Mouse (Mus musculus): ENCODE data around the gene Foxn3. TPM values are rescaled to one million over a fixed set of nuclear protein-coding genes. Genes with fewer than 3 reads are reported as not detected.
A peak's percentile ranks its signal among the peaks of the same experiment; 100 is the strongest.

Foxn3 gene
- polyA plus RNA-seq, 1 experiment from 2014 or later, result 111 TPM

GRCm38 (mm10) chr12:99561333-99561766, 2.0 kb downstream of the Foxn3 start:
- Histone ChIP-seq H3K27ac (peak overlapping the region; percentile 88; the same call in 1 of the 2 replicates), H3K4me1 (peaks cover 45% of the 10 kb centered on the region), H3K27me3 (peaks cover 8% of the 10 kb centered on the region; the same call in 1 of the 2 replicates), H3K4me2 (peak overlapping the region; percentile 83), H3K9me3 (no peaks in the 10 kb centered on the region), H3K9ac (no peak overlapping the region), H3K4me3 (peak overlapping the region; percentile 85), H3K36me3 (no peaks in the 10 kb centered on the region)
- no peak for ATAC-seq (ENCODE audit: insufficient number of reproducible peaks, insufficient read depth, low FRiP score, low TSS enrichment, low read depth)
- 17% methylated on average over 3 of the region's 3 CpGs for WGBS

GRCm38 (mm10) chr12:99560701-99561332, 2.6 kb downstream of the Foxn3 start:
- no peaks in the 10 kb centered on the region for H3K36me3 ChIP-seq
- no peak overlapping the region for H3K9ac ChIP-seq

GRCm38 (mm10) chr12:99559483-99559882, 3.9 kb downstream of the Foxn3 start:
- no peak overlapping the region for H3K9ac ChIP-seq
- no peaks in the 10 kb centered on the region for H3K9me3 ChIP-seq
- no peaks in the 10 kb centered on the region for H3K36me3 ChIP-seq
- H3K27ac ChIP-seq, result no peak overlapping the region
- 73% methylated on average over 11 of the region's 11 CpGs for WGBS
- peaks cover 47% of the 10 kb centered on the region for H3K4me1 ChIP-seq
- H3K4me3 ChIP-seq, result no peak overlapping the region
- no peak for ATAC-seq (ENCODE audit: insufficient number of reproducible peaks, insufficient read depth, low FRiP score, low TSS enrichment, low read depth)
- no peak overlapping the region for H3K4me2 ChIP-seq
- no peaks in the 10 kb centered on the region for H3K27me3 ChIP-seq

More at GRCm38 (mm10) chr12:99560701-99561332, 2.6 kb downstream of the Foxn3 start:
- Histone ChIP-seq H3K27me3 (peaks cover 5% of the 10 kb centered on the region; the same call in 1 of the 2 replicates), H3K27ac (peak overlapping the region; percentile 45), H3K4me1 (peaks cover 45% of the 10 kb centered on the region), H3K4me3 (peak overlapping the region; percentile 85), H3K9me3 (no peaks in the 10 kb centered on the region), H3K4me2 (peak overlapping the region; percentile 83)
- ATAC-seq (ENCODE audit: insufficient number of reproducible peaks, insufficient read depth, low FRiP score, low TSS enrichment, low read depth), result no peak
- WGBS, result 26% methylated on average over 11 of the region's 11 CpGs

GRCm38 (mm10) chr12:99558476-99558875, 4.9 kb downstream of the Foxn3 start:
- Histone ChIP-seq H3K27ac (no peak overlapping the region), H3K9ac (no peak overlapping the region), H3K27me3 (no peaks in the 10 kb centered on the region), H3K4me1 (peaks cover 51% of the 10 kb centered on the region), H3K4me3 (no peak overlapping the region), H3K9me3 (no peaks in the 10 kb centered on the region), H3K4me2 (no peak overlapping the region), H3K36me3 (no peaks in the 10 kb centered on the region)
- no peak for ATAC-seq (ENCODE audit: insufficient number of reproducible peaks, insufficient read depth, low FRiP score, low TSS enrichment, low read depth)
- 72% methylated on average over 4 of the region's 4 CpGs for WGBS

GRCm38 (mm10) chr12:99557498-99557897, 5.9 kb downstream of the Foxn3 start:
- no peak overlapping the region for H3K4me2 ChIP-seq
- WGBS, result 68% methylated on average over 8 of the region's 8 CpGs
- ATAC-seq (ENCODE audit: insufficient number of reproducible peaks, insufficient read depth, low FRiP score, low TSS enrichment, low read depth), result no peak
- 0 out of 2 replicates have a peak overlapping the region, but pooled peaks have one; percentile 9 for H3K27ac ChIP-seq
- peaks cover 51% of the 10 kb centered on the region for H3K4me1 ChIP-seq
- no peak overlapping the region for H3K9ac ChIP-seq
- no peaks in the 10 kb centered on the region for H3K36me3 ChIP-seq
- H3K27me3 ChIP-seq, result no peaks in the 10 kb centered on the region
- H3K9me3 ChIP-seq, result no peaks in the 10 kb centered on the region
- H3K4me3 ChIP-seq, result no peak overlapping the region

- Histone ChIP-seq H3K27me3 (no peaks in the 10 kb centered on the region), H3K4me2 (no peak overlapping the region), H3K9ac (no peak overlapping the region), H3K36me3 (no peaks in the 10 kb centered on the region), H3K4me3 (no peak overlapping the region), H3K4me1 (peaks cover 12% of the 10 kb centered on the region; the same call in 1 of the 2 replicates), H3K9me3 (no peaks in the 10 kb centered on the region), H3K27ac (no peak overlapping the region)
- no peak for ATAC-seq (ENCODE audit: insufficient number of reproducible peaks, insufficient read depth, low FRiP score, low TSS enrichment, low read depth)
- WGBS, result 64% methylated on average over 8 of the region's 8 CpGs
These were observed 12.8 kb downstream of the Foxn3 start for GRCm38 (mm10) chr12:99550629-99551028.

DNA sequence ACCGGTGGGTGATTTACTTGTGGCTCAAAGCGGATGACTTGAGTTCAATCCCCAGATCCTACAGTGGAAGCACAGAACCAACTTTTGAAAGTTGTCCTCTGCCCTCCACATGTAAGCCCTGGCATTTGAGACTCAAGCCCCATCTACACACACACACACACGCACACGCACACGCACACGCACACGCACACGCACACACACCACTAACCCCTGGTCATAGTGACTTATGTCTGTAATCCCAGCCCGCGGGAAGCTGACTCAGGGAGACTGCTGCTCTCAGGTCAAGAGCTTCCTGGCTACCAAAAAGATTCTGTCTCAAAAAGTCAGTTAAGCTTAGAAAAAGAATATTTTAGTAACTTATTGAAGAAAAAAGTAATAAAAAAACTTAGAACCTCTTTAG, 13.6 kb downstream of the Foxn3 start:
- Histone ChIP-seq H3K4me3 (no peak overlapping the region), H3K9ac (no peak overlapping the region), H3K27ac (no peak overlapping the region), H3K27me3 (no peaks in the 10 kb centered on the region), H3K36me3 (no peaks in the 10 kb centered on the region), H3K4me2 (no peak overlapping the region), H3K9me3 (no peaks in the 10 kb centered on the region), H3K4me1 (peaks cover 10% of the 10 kb centered on the region; the same call in 1 of the 2 replicates)
- WGBS, result 97% methylated on average over 10 of the region's 10 CpGs
- no peak for ATAC-seq (ENCODE audit: insufficient number of reproducible peaks, insufficient read depth, low FRiP score, low TSS enrichment, low read depth)

DNA sequence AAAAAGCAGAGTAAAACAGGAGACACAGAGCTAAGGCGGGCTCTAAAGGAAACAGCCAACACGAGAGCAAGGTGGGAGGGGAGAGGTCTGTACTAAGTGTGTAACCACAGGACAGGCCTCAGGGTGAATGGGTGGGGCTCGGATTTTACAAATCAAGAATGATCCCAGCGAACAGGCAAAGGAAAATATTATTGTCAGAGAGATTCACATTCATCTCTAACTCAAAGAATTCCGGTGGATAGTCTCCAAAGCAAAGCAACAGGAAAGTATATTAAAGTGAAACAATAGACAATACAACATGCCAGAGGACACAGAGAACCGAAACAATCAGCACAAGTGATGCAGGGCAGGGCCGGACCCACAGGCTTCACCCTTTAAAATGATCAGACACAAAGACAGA, 15.0 kb downstream of the Foxn3 start:
- WGBS, result 75% methylated on average over 7 of the region's 7 CpGs
- no peak for ATAC-seq (ENCODE audit: insufficient number of reproducible peaks, insufficient read depth, low FRiP score, low TSS enrichment, low read depth)
- H3K9me3 ChIP-seq, result no peaks in the 10 kb centered on the region

GRCm38 (mm10) chr12:99547295-99547694, 16.1 kb downstream of the Foxn3 start:
- H3K27me3 ChIP-seq, result no peaks in the 10 kb centered on the region

More for the DNA sequence above, 15.0 kb downstream of the Foxn3 start:
- H3K27me3 ChIP-seq, result no peaks in the 10 kb centered on the region
- H3K4me2 ChIP-seq, result no peak overlapping the region
- 0 out of 2 replicates have a peak, but pooled peaks cover 6% of the 10 kb centered on the region for H3K36me3 ChIP-seq
- no peak overlapping the region for H3K9ac ChIP-seq
- no peak overlapping the region for H3K27ac ChIP-seq
- no peak overlapping the region for H3K4me3 ChIP-seq
- H3K4me1 ChIP-seq, result no peaks in the 10 kb centered on the region

DNA sequence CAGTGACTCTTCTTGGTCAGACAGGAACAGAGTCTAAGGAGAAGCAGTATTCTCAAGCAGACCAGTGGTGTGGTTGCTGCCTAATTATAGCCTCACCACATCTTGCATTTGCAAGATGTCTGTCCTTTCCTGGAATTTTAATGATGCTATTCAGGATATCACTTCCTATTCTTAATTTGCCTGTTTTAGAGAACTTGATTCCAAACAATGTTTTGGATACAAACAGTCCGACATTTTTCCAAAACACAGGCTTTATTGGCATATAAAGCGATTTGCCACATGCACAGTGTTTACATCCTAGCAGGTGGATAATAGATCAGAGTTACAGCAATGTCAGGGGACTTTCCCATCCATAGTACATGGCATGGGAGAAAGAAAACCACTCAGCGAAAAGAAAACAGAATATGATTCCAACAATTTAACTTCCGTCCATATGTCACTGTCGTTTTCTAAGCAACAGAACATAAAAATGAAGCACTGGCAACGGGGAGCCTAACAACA, 18.1 kb downstream of the Foxn3 start:
- H3K4me3 ChIP-seq, result no peak overlapping the region
- no peak for ATAC-seq (ENCODE audit: insufficient number of reproducible peaks, insufficient read depth, low FRiP score, low TSS enrichment, low read depth)
- H3K36me3 ChIP-seq, result 0 out of 2 replicates have a peak, but pooled peaks cover 8% of the 10 kb centered on the region
- no peaks in the 10 kb centered on the region for H3K9me3 ChIP-seq
- no peak overlapping the region for H3K4me2 ChIP-seq
- no peak overlapping the region for H3K27ac ChIP-seq
- no peaks in the 10 kb centered on the region for H3K4me1 ChIP-seq
- H3K9ac ChIP-seq, result no peak overlapping the region
- no peaks in the 10 kb centered on the region for H3K27me3 ChIP-seq
- WGBS, result 68% methylated on average over 6 of the region's 6 CpGs

More at GRCm38 (mm10) chr12:99547295-99547694, 16.1 kb downstream of the Foxn3 start:
- no peak for ATAC-seq (ENCODE audit: insufficient number of reproducible peaks, insufficient read depth, low FRiP score, low TSS enrichment, low read depth)
- 88% methylated on average over 6 of the region's 6 CpGs for WGBS
- Histone ChIP-seq H3K36me3 (0 out of 2 replicates have a peak, but pooled peaks cover 8% of the 10 kb centered on the region), H3K4me2 (no peak overlapping the region), H3K9me3 (no peaks in the 10 kb centered on the region), H3K4me3 (no peak overlapping the region), H3K9ac (no peak overlapping the region), H3K4me1 (no peaks in the 10 kb centered on the region), H3K27ac (no peak overlapping the region)

GRCm38 (mm10) chr12:99544262-99545128, 18.9 kb downstream of the Foxn3 start:
- H3K4me1 ChIP-seq, result no peaks in the 10 kb centered on the region
- H3K27ac ChIP-seq, result no peak overlapping the region
- 0 out of 2 replicates have a peak, but pooled peaks cover 8% of the 10 kb centered on the region for H3K36me3 ChIP-seq
- H3K4me3 ChIP-seq, result no peak overlapping the region
- ATAC-seq (ENCODE audit: insufficient number of reproducible peaks, insufficient read depth, low FRiP score, low TSS enrichment, low read depth), result no peak
- no peak overlapping the region for H3K4me2 ChIP-seq
- no peak overlapping the region for H3K9ac ChIP-seq
- no peaks in the 10 kb centered on the region for H3K9me3 ChIP-seq
- WGBS, result 81% methylated on average over 15 of the region's 15 CpGs
- H3K27me3 ChIP-seq, result no peaks in the 10 kb centered on the region
